Mouse (Mus musculus) cortical plate, adult 2 months (tissue): ENCODE data around the gene Pced1b.

Experiments used
- CTCF ChIP-seq: fragments of 200-500 bp; IDR thresholded peaks from 2 replicates; pipeline ENCODE4 v1.5.1; 2011; ENCODE audit warnings: mild to moderate bottlenecking, control low read depth, low read length; ENCODE audit not compliant: insufficient read depth; ENCODE audit errors: extremely low read depth
- POLR2A ChIP-seq: fragments of 200-500 bp; IDR thresholded peaks from 2 replicates; pipeline ENCODE4 v1.6.1; 2011; ENCODE audit warnings: mild to moderate bottlenecking, low read length, control low read depth; ENCODE audit not compliant: insufficient read depth; ENCODE audit errors: extremely low read depth

GRCm38 (mm10) chr15:97364968-97365367 lies 118.1 kb downstream of the Pced1b start:
- TF ChIP-seq CTCF: no peak
- no peak for TF ChIP-seq POLR2A
